Mouse (Mus musculus) brain, embryonic 14.5 days (tissue): ENCODE data around the gene Qser1.

Source experiments
- CTCF ChIP-seq: fragments of 200-500 bp; IDR thresholded peaks from 2 replicates; pipeline ENCODE4 v1.5.1; 2012; ENCODE audit warnings: inconsistent platforms, mild to moderate bottlenecking, moderate library complexity, borderline replicate concordance; ENCODE audit not compliant: insufficient read depth, insufficient read length; ENCODE audit errors: extremely low read depth
- POLR2A ChIP-seq: fragments of 200-500 bp; IDR thresholded peaks from 2 replicates; pipeline ENCODE4 v1.6.1; 2012; ENCODE audit warnings: mild to moderate bottlenecking, inconsistent platforms, borderline replicate concordance; ENCODE audit not compliant: poor library complexity, insufficient read depth, insufficient read length, severe bottlenecking; ENCODE audit errors: extremely low read depth

DNA sequence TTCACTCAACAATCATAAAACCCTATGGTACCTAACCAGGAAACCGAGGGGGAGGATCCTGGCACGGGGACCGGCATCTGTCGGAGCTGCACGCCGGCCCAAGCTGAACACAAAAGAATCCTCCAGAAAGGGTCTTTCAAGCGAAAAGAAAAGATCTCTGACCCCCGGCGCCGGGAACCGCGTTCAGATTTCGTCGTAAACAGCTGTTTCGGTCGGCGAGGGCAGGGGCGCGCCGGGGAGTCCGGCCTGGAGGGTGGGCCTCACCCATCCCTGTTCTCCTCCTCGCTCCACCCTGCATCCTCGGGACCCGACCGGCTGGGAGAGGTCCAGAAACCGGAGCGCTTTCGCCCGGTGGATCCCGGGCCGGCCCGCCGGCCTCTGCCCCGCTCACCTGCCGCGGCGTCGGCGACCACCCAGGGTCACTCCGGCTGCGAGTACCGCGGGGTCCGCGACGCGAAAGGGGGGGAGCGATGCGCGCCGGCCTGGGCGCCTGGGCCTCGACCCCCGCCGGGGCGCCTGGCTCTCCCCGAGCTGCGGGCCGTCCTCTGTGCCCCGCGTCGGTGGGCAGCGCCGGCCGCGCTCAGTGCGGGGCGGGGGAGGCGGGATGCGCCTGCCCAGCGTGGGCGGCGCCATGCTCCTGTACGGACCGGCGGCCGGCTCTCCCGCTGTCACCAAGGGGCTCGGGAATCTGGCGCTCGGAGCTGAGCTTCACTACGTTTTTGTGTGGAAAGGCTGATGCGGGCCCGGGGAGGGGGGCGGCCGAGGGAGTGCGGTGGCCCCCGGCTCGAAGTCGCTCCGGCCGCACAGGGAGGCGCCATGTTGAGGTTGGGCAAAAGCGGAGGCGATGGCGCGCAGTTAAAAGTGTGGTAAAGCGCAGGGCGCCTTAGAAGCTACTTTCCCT lies 104.7 kb downstream of the Qser1 start, which contains the start of gene Tcp11l1:
- TF ChIP-seq POLR2A: peak; percentile 90
- TF ChIP-seq CTCF: no peak
